Mouse (Mus musculus) CH12.LX (cell line): ENCODE results near the gene Iqcc. TPM values are rescaled to one million over a fixed set of nuclear protein-coding genes. Genes with fewer than 3 reads are reported as not detected.

Experiments
- DNase-seq: peaks from one replicate; pipeline ENCODE4 v3.0.0-alpha.2; 2013; ENCODE audit errors: extremely low read depth
- H3K27ac ChIP-seq: 2 replicates; pipeline ENCODE4 v1.5.1; 2012; ENCODE audit warnings: low read depth, mild to moderate bottlenecking, control low read depth, moderate library complexity; ENCODE audit not compliant: insufficient read depth
- H3K27me3 ChIP-seq: replicated peaks from 2 replicates; pipeline ENCODE3; 2012; ENCODE audit warnings: inconsistent platforms
- H3K36me3 ChIP-seq, 2 experiments: replicated peaks in 1 of 2; 2 replicates each; pipeline versions ENCODE3 to v1.6.1; 2012; ENCODE audit warnings: inconsistent platforms in 1 of 2, low read length in 1 of 2, mild to moderate bottlenecking in 1 of 2, mixed read lengths in 1 of 2, moderate library complexity in 1 of 2; ENCODE audit not compliant: control insufficient read depth in 1 of 2, insufficient read depth in 1 of 2
- H3K4me1 ChIP-seq, 2 experiments: 2 replicates each; pipeline ENCODE4 v1.6.1; 2012; ENCODE audit warnings: inconsistent platforms in 1 of 2, moderate library complexity in 1 of 2; ENCODE audit not compliant: insufficient read depth in 2 of 2, control insufficient read depth in 1 of 2
- H3K4me2 ChIP-seq: 2 replicates; pipeline ENCODE4 v1.6.1; 2012; ENCODE audit warnings: low read depth, mild to moderate bottlenecking, control low read depth; ENCODE audit not compliant: poor library complexity, insufficient read depth, severe bottlenecking
- H3K4me3 ChIP-seq, 3 experiments: fragments of 150-350 bp in 1 of 3; sonication (generic) in 1 of 3; replicated peaks in 1 of 3; 2 replicates each; pipeline versions ENCODE3 to v1.5.1; 2011 to 2012; ENCODE audit warnings: low read depth in 2 of 3, low read length in 2 of 3, mild to moderate bottlenecking in 2 of 3, moderate library complexity in 2 of 3, control low read depth in 1 of 3, improper control_type of control experiment in 1 of 3, inconsistent platforms in 1 of 3, mixed read lengths in 1 of 3; ENCODE audit not compliant: poor library complexity in 1 of 3
- H3K79me2 ChIP-seq: replicated peaks from 2 replicates; pipeline ENCODE4 v1.6.1; 2012; ENCODE audit warnings: mild to moderate bottlenecking, moderate library complexity; ENCODE audit not compliant: control insufficient read depth, poor library complexity, insufficient read depth, severe bottlenecking; ENCODE audit errors: extremely low read depth
- H3K9ac ChIP-seq: 2 replicates; pipeline ENCODE4 v1.6.1; 2012; ENCODE audit warnings: low read depth, mild to moderate bottlenecking, control low read depth, moderate library complexity; ENCODE audit not compliant: insufficient read depth
- H3K9me3 ChIP-seq: replicated peaks from 2 replicates; pipeline ENCODE3; 2012; ENCODE audit warnings: low read length, inconsistent platforms, mixed read lengths
- BHLHE40 ChIP-seq: IDR thresholded peaks from 2 replicates; pipeline ENCODE4 v1.6.1; 2011; ENCODE audit warnings: mild to moderate bottlenecking, low read depth, low read length, improper control_type of control experiment
- CHD1 ChIP-seq: IDR thresholded peaks from 2 replicates; pipeline ENCODE4 v1.6.1; 2012; ENCODE audit warnings: low read depth, low read length, improper control_type of control experiment, inconsistent platforms
- E2F4 ChIP-seq: IDR thresholded peaks from 2 replicates; pipeline ENCODE4 v1.6.1; 2011; ENCODE audit warnings: low read depth, low read length, improper control_type of control experiment; ENCODE audit not compliant: insufficient replicate concordance
- ELF1 ChIP-seq: IDR thresholded peaks from 2 replicates; pipeline ENCODE4 v1.6.1; 2014; ENCODE audit warnings: low read depth, mild to moderate bottlenecking, inconsistent platforms, low read length, improper control_type of control experiment
- ETS1 ChIP-seq: conservative IDR thresholded peaks from 2 replicates; pipeline ENCODE4 v1.6.1; 2012; ENCODE audit warnings: low read depth, mild to moderate bottlenecking, inconsistent platforms, low read length, improper control_type of control experiment, moderate library complexity
- GABPA ChIP-seq: IDR thresholded peaks from 2 replicates; pipeline ENCODE4 v1.6.1; 2012; ENCODE audit warnings: low read depth, low read length, improper control_type of control experiment, inconsistent platforms; ENCODE audit not compliant: insufficient replicate concordance
- IRF4 ChIP-seq: IDR thresholded peaks from 2 replicates; pipeline ENCODE4 v1.6.1; 2014; ENCODE audit warnings: low read depth, mild to moderate bottlenecking, inconsistent platforms, low read length, improper control_type of control experiment
- MAX ChIP-seq: IDR thresholded peaks from 2 replicates; pipeline ENCODE4 v1.6.1; 2011; ENCODE audit warnings: low read length, improper control_type of control experiment
- MAZ ChIP-seq: IDR thresholded peaks from 2 replicates; pipeline ENCODE4 v1.6.1; 2012; ENCODE audit warnings: low read depth, mild to moderate bottlenecking, inconsistent platforms, low read length, improper control_type of control experiment, moderate library complexity
- MEF2A ChIP-seq: IDR thresholded peaks from 2 replicates; pipeline ENCODE4 v1.6.1; 2014; ENCODE audit warnings: low read depth, mild to moderate bottlenecking, inconsistent platforms, low read length, improper control_type of control experiment, borderline replicate concordance
- MXI1 ChIP-seq: IDR thresholded peaks from 2 replicates; pipeline ENCODE4 v1.6.1; 2011; ENCODE audit warnings: mild to moderate bottlenecking, low read depth, low read length, improper control_type of control experiment
- NRF1 ChIP-seq: IDR thresholded peaks from 2 replicates; pipeline ENCODE4 v1.6.1; 2014; ENCODE audit warnings: low read depth, mild to moderate bottlenecking, inconsistent platforms, low read length, improper control_type of control experiment, moderate library complexity
- POLR2A ChIP-seq: IDR thresholded peaks from 2 replicates; pipeline ENCODE4 v1.6.1; 2011; ENCODE audit warnings: low read depth, mild to moderate bottlenecking, improper control_type of control experiment, low read length
- RAD21 ChIP-seq: IDR thresholded peaks from 2 replicates; pipeline ENCODE4 v1.6.1; 2011; ENCODE audit warnings: low read depth, mild to moderate bottlenecking, low read length, improper control_type of control experiment, moderate library complexity
- RCOR1 ChIP-seq: conservative IDR thresholded peaks from 2 replicates; pipeline ENCODE4 v1.6.1; 2012; ENCODE audit warnings: low read depth, mild to moderate bottlenecking, inconsistent platforms, low read length, improper control_type of control experiment
- SIN3A ChIP-seq: IDR thresholded peaks from 2 replicates; pipeline ENCODE4 v1.6.1; 2012; ENCODE audit warnings: low read length, improper control_type of control experiment, inconsistent platforms
- USF1 ChIP-seq: IDR thresholded peaks from 2 replicates; pipeline ENCODE4 v1.6.1; 2014; ENCODE audit warnings: low read depth, mild to moderate bottlenecking, inconsistent platforms, low read length, improper control_type of control experiment
- USF2 ChIP-seq: conservative IDR thresholded peaks from 2 replicates; pipeline ENCODE4 v1.6.1; 2011; ENCODE audit warnings: low read depth, low read length, improper control_type of control experiment
- ZC3H11A ChIP-seq: IDR thresholded peaks from 2 replicates; pipeline ENCODE4 v1.6.1; 2012; ENCODE audit warnings: low read depth, mild to moderate bottlenecking, inconsistent platforms, low read length, improper control_type of control experiment
- ZMIZ1 ChIP-seq: IDR thresholded peaks from 2 replicates; pipeline ENCODE4 v1.6.1; 2012; ENCODE audit warnings: low read depth, mild to moderate bottlenecking, inconsistent platforms, low read length, improper control_type of control experiment
- dilution Hi-C: fragments of 300-500 bp; cut with MboI; formaldehyde crosslinking; loops from 2 replicates; pipeline ENCODE4 v1.14.3; 2020; ENCODE audit warnings: low sequenced_read_pairs; ENCODE audit not compliant: extremely low pct_unique_long_range_greater_than_20kb, extremely low pct_ligation_motif_present
- in situ Hi-C: fragments of 300-500 bp; cut with MboI; formaldehyde crosslinking; loops from 3 replicates; pipeline ENCODE4 v1.14.3; 2019; ENCODE audit warnings: low sequenced_read_pairs, low pct_ligation_motif_present, low pct_unique_long_range_greater_than_20kb, mixed read lengths
- polyA plus RNA-seq: library from polyadenylated mRNA; unstranded; fragments of >175 nt; gene quantifications from 2 replicates; pipeline ENCODE4 v1.2.1, GENCODE M21; 2012; ENCODE audit warnings: low read depth; ENCODE audit not compliant: insufficient read length
- total RNA-seq, 2 experiments: library from RNA; depleted of rRNA; stranded (reverse); fragments of 300-350 nt in 1 of 2; fragments of >200 nt in 1 of 2; gene quantifications; 2 replicates each; pipeline ENCODE4 v1.2.3; 2012 to 2014

The Iqcc gene
- total and polyA plus RNA-seq, 3 experiments = 13.5 to 27.0 (median 18.4) TPM

DNA sequence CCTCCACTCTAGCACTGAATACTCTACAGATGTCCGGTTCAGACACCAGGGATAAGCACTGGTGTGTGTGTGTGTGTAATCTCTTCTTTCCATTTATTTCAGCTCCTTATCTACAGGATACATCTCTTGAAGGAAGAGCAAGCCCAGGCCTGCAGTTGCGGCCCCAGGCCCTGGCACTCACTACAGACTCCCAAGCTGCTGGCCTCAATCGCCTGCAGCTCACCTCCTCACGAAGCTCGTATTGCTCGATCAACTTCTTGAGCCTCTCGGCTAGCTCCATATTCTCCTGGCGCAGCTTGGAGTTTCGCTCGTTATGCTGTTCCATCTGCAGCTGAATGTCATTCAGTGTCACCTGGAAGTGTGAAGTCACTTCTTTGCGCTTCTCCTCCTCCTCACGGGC lies 13.0 kb upstream of the Iqcc start:
- TF ChIP-seq USF2 (no peak), CHD1 (no peak)
- dilution Hi-C loops = no loop called here
- no peak overlapping the region for H3K4me3 ChIP-seq
- H3K4me1 ChIP-seq = no peaks in the 10 kb centered on the region; a peak in 1 of 4 replicates
- no peak overlapping the region for H3K4me2 ChIP-seq
- in situ Hi-C loops = no loop called here
- peaks cover 83 to 97% of the 10 kb centered on the region in 2 experiments for H3K36me3 ChIP-seq
- H3K27me3 ChIP-seq = no peaks in the 10 kb centered on the region
- peaks cover 3% of the 10 kb centered on the region; the same call in 1 of the 2 replicates for H3K79me2 ChIP-seq
- no peak for DNase-seq
- H3K9me3 ChIP-seq = no peaks in the 10 kb centered on the region
- H3K9ac ChIP-seq = no peak overlapping the region
- no peak overlapping the region for H3K27ac ChIP-seq

DNA sequence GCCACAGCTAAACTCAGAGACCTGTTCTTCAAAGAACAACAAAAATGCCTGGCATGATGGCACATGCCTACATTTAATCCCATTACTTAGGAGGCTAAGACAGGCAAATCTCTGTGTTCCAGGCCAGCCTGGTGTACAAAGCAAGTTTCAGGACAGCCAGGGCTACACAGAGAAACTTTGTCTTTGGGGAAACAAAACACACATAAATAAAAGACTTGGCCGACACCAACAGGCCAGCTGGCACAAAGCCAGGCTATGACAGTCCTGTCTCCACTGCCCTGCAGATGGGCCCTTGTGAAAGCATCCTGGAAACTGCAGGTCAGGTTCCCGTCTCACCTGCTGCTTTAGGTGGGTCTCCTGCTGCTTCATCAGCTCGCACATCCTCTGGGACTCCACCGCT lies 12.0 kb upstream of the Iqcc start:
- no peak for TF ChIP-seq CHD1
- no peak for TF ChIP-seq MAX
- no peak for TF ChIP-seq ZMIZ1
- Histone ChIP-seq H3K27me3 (no peaks in the 10 kb centered on the region), H3K9me3 (no peaks in the 10 kb centered on the region), H3K4me3 (no peak overlapping the region), H3K4me1 (peaks cover 0 to 8% of the 10 kb centered on the region in 2 experiments; a peak in 1 of 4 replicates), H3K9ac (no peak overlapping the region), H3K27ac (no peak overlapping the region), H3K36me3 (peaks cover 82 to 97% of the 10 kb centered on the region in 2 experiments), H3K79me2 (no peaks in the 10 kb centered on the region; the same call in 1 of the 2 replicates), H3K4me2 (no peak overlapping the region)
- in situ Hi-C loops = no loop called here
- dilution Hi-C loops = no loop called here
- DNase-seq = no peak

DNA sequence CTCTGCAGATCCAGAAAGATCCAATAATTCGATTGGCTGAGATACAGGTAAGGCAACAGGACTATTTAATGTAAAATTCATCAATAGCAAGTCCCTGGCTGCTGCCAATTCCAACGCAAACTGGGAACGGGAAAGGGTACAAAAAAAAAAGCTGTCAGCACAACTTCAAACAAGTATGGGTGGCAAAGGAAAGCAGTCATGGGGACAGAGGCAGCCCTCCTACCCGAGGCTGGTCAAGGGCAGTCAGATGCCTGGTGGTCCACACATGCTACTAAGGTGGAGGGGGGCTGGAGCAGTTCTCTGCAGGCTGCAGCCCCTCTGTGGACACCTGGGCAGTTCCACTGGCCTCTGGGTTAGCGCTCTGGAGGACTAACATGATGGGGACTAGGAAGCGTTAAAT lies 7.1 kb upstream of the Iqcc start:
- Histone ChIP-seq H3K27ac (no peak overlapping the region), H3K4me2 (no peak overlapping the region), H3K9ac (no peak overlapping the region), H3K36me3 (peaks cover 49 to 67% of the 10 kb centered on the region in 2 experiments), H3K27me3 (no peaks in the 10 kb centered on the region), H3K79me2 (no peaks in the 10 kb centered on the region), H3K4me3 (no peak overlapping the region), H3K4me1 (peaks cover 8 to 49% of the 10 kb centered on the region in 2 experiments), H3K9me3 (no peaks in the 10 kb centered on the region)
- no peak for TF ChIP-seq NRF1
- TF ChIP-seq USF1 = no peak
- no peak for TF ChIP-seq RCOR1
- TF ChIP-seq POLR2A = no peak
- TF ChIP-seq ZMIZ1 = no peak
- TF ChIP-seq USF2 = no peak
- no peak for TF ChIP-seq SIN3A
- no peak for TF ChIP-seq MEF2A
- no peak for TF ChIP-seq ZC3H11A
- TF ChIP-seq GABPA = no peak
- no peak for TF ChIP-seq ETS1
- TF ChIP-seq ELF1 = no peak
- no peak for TF ChIP-seq IRF4
- TF ChIP-seq MXI1 = no peak
- TF ChIP-seq RAD21 = no peak
- TF ChIP-seq E2F4 = no peak
- no peak for TF ChIP-seq BHLHE40
- no peak for TF ChIP-seq MAZ
- no peak for DNase-seq
- dilution Hi-C loops (no loop called here), in situ Hi-C loops (no loop called here)
